Mouse (Mus musculus): Measurements from ENCODE around the gene Ccpg1os. TPM values are rescaled to one million over a fixed set of nuclear protein-coding genes. Genes with fewer than 3 reads are reported as not detected.

Gene Ccpg1os
- total RNA-seq, 2 experiments from 2014 or later = 5.2 to 6.2 TPM

DNA sequence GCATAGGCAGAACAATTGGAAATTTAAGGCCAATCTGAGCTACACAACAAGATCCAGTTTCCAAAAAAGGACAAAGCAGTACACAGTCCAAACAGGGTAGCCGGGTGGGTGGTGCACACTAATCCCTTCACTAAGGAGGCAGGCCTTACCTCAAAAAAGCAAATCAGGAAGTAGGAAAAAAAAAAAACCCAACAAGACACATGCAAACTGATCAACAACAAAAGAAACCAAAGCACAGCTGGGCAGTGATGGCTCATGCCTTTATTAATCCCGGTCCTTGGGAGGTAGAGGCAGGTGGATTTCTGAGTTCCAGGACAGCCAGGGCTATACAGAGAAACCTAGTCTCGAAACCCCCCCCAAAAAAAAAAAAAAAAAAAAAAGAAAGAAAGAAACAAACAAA lies 2.5 kb upstream of the Ccpg1os start:
- DNase-seq (ENCODE audit: low spot score in 2 of 2) = no peak

DNA sequence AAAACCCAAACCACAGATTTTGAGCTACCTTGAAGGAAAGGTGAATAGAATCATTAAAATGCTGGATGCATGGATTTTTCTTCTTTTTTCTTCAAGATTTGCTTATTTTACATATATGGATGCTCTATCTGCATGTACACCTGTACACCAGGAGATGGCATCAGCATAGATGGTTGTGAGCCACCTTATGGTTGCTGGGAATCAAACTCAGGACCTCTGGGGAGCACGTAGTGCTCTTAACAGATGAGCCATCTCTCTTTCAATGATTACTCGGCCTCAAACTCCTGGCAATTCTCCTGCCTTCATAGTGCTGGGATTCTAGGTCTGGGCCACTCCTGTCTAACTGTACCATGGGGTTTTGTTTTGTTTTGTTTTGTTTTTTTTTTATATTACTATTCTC lies 2.1 kb downstream of the Ccpg1os start:
- no peak for DNase-seq (ENCODE audit: low spot score in 2 of 2)

DNA sequence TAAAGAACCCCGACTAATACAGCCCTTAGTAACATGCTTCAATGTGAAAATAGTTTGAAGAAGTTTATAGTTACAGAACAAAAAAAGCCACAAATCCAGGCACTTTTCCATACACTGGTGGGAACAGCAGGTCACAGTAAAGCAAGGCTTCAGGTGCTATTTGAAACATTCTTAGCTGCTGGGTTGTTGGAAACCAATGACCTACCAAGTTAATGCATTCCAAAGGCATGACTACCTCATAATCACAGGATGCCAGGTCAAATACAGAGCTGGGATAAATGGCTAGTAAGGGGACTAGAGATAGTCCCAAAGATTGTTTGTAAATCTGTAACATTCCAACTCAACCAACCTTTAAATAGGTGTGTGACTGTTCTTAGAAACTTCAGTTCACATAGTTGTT lies 9.9 kb downstream of the Ccpg1os start:
- DNase-seq (ENCODE audit: low spot score in 2 of 2) = no peak

DNA sequence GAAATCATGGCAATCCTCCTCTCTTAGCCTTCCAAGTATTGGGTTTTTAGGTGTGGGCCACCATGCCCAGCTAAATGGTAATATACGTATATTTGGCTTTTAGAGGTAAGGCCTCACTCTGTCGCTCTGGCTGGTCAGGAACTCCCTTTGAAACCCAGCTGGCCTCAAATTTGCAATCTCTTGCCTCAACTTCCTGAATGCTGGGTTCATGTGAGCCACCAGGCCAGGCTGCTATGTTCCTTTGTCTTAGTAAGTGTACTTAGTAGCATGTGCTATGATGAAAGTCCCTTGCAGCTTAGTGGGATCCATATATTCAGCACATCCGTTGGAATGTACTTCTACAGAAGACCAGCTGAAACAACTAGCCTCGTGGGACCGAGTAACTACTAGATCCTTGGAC lies 10.4 kb downstream of the Ccpg1os start:
- no peak for DNase-seq (ENCODE audit: low spot score in 2 of 2)

DNA sequence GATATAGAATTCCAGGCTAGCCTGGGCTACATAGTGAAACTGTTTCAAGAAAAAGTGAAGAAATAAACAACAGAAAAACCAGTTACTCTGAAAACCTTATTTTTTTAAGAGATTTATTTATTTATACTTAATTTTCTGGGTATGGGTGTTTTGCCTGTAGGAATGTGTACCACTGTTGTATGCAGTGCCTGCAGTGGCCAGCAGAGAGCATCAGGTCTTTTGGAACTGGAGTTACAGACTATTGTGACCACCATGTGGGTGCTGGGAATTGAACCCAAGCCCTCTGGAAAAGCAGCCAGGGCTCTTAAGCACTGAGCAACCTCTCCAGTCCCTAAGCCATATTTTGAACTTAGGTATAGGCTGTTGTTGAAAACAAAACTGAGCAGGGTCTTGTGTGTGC lies 12.2 kb downstream of the Ccpg1os start:
- DNase-seq (ENCODE audit: low spot score in 2 of 2) = no peak

DNA sequence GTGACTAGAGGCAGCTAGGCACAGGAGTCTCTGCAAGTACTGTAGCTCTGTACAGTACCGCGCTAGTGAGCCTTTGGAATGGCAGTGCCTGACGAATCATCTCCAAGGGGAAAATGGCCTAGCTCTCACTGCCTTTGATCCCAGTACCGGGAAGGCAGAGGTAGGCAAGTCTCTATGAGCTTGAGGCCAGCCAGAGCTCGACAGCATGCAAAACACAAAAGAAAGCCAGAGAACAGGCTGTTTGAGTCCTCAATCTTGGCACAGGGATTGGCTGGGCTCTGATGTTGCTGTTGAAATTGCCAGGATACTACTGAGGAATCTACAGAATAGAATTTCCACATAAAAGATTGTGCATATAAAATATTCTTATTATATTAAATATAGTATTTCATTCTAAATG lies 12.7 kb downstream of the Ccpg1os start:
- no peak for DNase-seq (ENCODE audit: low spot score in 2 of 2)

DNA sequence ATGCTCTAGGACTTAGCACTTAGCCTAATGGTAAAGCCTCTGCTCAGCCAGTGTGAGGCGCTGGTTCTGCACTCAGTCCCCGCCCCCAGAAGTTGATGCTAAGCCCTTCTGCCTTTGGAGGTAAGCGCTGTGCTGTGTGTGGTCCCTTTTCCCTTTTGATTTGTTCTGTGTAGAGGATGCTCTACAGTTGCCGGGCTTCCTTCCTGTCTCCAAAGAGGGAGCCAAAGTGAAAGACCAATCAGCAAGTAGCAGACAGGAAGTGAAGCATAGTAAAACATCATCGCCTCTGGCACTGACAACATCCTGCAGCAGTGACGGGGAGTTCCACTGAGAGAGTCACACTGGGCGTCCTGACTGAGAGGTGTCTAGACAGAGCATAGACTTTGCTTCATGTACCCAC lies 15.3 kb downstream of the Ccpg1os start:
- DNase-seq (ENCODE audit: low spot score in 2 of 2) = no peak

DNA sequence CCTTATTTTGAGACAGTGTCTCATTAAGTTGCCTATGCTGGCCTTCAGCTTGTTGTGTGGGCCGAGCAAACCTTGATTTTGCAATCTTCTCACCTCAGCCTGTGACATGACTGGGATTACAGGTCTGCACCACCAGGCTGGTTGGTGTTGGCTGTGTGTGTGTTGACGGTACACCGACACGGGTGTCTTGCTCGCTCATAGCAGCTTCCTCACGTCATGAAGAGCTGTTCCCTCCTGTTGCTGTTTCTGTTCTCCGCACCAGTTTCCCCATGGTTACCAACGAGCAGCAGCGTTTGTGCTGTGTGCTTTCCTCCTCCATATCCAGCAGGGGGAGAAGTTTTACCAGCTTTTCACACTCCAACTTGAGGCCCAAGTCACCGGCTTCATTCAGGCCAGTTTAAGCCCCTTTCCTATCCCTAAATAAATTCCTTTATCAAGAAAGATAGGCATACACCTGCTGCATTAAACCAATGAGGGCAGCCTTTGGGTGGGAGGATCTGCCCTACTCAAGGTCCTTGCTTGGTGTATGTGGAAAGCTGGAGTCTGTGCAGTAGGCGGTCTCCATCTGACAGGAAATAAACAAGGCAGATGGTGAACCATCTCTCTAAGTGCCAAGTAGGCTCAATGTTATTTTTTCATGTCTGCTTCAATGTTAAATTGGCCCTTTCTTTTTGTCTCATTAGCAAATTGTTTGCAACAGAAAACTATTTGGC lies 16.7 kb downstream of the Ccpg1os start:
- no peak for DNase-seq (ENCODE audit: low spot score in 2 of 2)

DNA sequence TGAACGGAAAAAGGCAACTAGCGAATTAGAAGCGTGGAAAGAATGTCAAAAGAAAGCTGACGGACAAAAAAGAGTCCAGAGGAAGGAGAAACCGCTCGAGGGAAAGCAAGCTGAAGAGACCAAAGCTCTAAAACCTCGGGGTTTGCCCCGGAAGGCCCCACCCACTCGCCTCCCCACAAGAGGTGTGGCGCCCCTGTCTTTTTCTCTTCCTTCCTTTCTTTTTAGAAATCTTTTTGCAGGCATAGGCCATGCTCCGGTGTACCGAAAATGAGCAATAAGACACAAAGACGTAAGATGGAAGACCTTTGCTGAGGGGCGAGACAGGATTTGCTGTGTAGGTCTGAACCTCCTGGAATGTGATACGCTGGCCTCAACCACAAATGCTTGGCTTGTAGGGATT lies 23.2 kb downstream of the Ccpg1os start:
- no peak for DNase-seq (ENCODE audit: low spot score in 2 of 2)

DNA sequence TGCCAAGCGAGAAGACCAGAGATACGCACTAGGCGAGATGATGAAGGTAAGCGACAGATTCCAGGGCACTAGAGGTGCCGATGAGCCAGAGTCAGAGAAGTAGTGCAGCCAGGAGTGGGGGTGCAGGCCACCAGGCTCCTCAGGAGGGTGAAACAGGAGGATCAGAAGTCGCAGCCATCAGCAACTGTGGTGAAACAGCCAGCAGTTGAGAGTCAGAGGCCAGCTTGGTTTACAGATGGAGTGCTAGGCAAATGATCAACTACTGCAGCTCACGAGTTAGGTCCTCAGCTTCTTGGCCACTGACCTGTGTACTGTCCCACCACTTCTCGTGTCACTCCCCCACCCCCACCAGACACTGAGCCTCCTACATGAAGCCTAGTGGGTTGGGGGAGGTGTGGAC lies 23.8 kb downstream of the Ccpg1os start:
- no peak for DNase-seq (ENCODE audit: low spot score in 2 of 2)

DNA sequence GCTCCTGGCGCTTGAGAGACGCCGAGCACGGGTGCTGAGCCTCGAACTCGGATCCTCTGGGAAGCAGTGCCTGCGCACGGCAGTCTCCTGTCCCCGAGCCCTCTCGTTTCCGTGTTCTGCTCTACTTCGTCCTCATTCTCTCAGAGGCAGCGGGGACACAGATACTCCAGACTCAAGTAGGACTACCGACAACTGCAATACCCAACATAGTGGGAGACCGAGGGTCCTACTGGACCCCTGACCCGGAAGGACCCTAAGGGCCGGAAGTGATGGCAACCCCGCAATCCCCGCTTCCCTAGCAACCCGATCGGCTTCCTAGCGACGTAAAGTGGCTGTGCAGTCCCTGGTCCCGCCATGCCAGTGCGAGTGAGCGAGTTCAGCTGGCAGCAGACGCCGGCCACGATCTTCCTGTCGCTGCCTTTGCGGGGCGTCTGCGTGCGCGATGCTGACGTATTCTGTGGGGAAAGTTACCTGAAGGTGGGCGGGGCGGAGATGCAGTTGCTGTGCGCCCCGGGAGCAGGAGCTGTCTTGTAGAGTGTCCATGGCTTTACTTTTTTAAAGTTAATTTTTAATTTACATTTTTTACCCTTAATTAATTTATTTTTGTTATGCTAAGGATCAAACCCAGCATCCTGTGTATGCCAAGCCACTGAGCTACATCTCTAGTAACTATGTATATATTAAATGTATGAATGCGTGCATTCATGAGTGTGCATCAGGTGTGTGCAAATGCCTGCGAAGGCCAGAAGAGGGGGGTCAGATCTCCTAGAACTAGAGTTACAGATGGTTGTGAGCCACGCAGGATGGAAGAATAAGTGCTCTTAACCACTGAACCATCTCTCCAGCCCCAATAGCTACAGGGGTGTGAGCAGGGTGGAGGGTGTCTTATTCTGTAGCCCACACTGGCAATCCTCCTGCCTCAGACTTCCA lies 26.4 kb downstream of the Ccpg1os start, which contains the start of the genes Dyx1c1 and Gm44503:
TSS of gene Dyx1c1 (plus strand) at position 265 of the 930 bp plus-strand sequence.
TSS of gene Gm44503 (plus strand) at position 332 of the 930 bp plus-strand sequence.
- DNase-seq (ENCODE audit: low spot score in 2 of 2) = peak; percentile 35 to 69

DNA sequence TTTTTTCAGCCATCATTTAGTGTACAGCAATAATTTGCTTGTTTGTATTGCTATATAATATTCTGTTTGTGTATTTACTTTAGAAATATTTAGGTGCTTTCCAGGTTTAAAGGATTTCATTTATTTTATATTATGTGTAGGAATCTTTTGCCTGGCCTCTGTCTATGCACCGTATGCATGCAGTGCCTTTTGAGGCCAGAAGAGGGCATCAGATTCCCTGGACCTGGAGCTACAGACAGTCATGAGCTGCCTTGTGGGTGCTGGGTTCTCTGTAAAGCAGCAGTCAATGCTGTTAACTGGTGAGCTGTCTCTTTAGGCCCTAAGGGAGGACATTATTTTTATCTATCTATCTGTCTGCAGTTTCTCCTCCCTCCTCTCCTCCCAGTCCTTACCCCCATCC lies 29.6 kb downstream of the Ccpg1os start:
- no peak for DNase-seq (ENCODE audit: low spot score in 2 of 2)

DNA sequence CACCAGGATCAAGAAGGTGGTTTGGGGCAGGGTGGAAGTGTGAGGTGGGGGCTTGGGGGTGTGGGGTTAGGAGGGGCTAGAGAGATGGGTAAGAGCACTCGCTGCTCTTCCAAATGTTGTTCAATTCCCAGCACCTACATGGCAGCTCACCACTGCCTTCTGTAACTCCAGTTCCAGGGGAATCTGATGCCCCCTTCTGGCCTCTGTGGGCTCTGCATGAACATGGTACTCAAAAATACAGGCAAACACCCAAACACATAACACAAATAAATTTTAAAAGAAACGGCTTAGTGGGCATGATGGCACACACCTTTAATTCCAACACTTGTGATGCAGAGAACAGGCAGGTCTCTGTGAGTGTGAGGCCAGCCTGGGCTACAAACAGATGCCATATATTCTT lies 30.4 kb downstream of the Ccpg1os start:
- no peak for DNase-seq (ENCODE audit: low spot score in 2 of 2)

DNA sequence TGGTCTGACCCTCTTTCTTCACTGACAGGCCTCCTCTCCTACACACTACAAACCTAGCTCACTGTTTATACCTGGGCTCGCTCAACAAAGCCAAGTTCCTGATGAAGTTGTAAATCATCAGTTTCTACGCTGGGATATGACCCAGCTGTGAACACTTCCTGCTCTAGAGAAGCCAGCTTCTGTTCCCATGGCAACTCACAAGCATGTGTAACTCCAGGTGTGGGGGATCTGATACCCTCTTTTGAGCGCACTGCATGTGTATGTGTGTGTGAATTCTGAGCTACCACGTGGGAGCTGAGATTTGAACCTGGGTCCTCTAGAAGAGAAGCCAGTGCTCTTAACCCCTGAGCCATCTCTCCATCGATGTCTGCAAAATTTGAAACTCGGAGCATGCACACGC lies 35.6 kb downstream of the Ccpg1os start:
- DNase-seq (ENCODE audit: low spot score in 2 of 2) = no peak

DNA sequence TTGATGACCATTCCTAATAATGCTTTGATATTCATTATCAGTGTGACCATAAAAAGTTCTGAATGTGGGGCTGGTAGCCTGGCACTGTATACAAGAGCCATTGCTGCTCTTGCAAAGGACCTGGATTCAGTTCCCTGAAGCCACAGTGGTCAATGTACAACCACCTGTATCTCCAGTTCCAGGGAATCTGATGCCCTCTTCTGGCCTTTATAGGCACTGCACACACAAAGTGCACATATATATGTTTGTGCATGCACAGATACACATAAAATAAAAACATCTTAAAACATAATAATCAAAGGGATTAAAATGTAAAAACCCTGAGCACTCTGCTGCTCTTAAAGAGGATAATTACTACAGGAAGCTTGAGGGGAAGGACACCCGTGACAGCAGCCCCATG lies 38.2 kb downstream of the Ccpg1os start:
- no peak for DNase-seq (ENCODE audit: low spot score in 2 of 2)

DNA sequence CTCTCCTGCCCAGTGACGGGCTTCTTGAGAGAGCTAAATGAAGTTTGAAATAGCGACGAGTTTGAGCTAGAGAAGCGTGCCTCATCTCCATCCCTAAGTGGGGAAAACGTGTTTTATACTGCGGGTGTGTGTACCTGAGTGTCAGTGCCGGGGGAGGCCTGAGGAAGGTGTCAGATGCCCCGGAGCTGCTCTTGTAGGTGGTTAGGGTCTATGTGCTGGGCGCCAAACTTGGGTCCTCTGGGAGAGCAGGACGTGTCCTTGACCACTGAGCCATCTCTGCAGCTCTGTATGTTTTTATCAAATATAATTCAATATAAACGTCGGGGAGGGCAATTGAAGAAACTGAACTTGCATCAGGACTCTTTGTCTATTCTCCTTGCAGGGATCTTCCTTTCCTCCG lies 40.9 kb downstream of the Ccpg1os start:
- DNase-seq (ENCODE audit: low spot score in 2 of 2) = no peak

DNA sequence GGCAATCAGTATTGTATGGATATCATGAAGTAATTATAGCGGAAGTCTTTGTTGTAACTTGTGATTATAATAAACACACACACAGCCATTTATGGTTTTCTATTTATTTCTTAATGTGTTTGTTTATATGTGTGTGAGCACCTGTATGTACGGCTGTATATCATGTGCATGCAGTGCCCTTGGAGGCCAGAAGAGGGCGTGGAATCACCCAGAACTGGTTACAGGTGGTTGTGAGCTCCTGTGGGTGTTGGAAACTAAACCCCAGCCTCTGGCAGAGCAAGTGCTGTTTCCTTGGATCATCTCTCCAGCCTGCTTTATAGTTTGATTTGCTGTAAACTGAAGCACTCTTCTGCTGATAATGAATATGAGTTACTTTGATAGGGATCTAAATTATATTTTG lies 41.8 kb downstream of the Ccpg1os start:
- DNase-seq (ENCODE audit: low spot score in 2 of 2) = no peak

DNA sequence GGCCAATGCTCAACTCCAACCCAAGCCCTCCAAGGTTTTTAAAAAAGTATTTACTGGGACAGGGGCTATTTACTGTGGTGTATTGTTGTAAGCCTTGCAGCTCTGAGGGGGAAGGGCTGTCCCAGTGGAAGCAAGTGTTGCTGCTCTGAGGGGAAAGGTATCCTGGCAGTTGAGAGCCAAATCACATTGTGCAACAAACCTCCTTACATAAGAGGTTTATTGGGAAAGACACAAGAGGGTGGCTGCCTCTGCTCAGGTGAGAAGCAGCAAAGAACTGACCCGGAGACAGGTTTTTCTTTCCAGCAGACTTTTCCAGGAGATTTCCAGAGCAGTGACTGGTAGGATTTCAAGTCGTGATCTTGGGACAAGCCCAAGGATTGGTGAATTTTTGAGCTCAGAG lies 48.9 kb downstream of the Ccpg1os start:
- no peak for DNase-seq (ENCODE audit: low spot score in 2 of 2)

DNA sequence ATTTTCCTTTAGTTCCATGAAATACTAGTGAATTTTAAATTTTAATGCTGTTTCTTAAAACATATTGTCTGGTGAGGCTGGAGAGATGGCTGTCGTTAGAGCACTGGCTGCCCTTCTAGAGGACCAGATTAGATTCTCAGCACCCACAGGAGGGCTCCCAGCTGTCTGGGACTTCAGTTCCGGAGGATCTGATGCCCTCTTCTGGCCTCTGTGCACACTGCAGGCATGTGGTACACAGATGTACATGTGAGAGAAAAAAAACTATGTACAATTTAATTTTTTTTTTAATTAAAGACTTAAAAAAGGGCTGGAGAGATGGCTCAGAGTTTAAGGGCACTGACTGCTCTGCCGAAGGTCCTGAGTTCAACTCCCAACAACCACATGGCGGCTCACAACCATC lies 49.9 kb downstream of the Ccpg1os start:
- no peak for DNase-seq (ENCODE audit: low spot score in 2 of 2)

DNA sequence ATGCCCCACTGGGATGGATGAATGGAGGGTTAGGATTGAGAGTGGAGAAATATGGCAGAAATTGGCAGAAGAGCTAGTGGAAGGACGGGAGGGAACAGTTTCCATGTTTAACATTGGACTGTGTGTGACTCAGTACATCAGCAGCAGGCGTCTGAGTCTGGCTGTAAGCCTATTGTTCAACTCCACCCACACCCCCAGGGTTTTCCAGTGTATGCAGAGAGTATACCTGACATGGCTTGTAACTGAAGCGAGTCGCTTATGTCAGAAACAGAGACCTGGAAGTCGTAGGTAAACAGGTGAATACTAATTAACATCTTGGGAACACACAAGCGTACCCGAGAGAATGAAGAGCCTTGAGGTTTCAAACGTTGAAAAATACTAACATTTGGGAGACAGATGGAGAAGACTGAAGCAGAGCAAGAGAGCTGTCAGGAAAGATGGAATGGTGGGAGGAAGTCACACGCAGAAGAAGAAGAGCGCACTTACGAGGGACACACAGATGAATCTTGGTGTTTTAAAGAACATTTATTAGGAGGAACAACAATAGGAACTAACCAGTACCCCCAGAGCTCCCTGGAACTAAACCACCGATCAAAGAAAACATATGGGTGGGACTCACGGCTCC lies 53.9 kb downstream of the Ccpg1os start:
- no peak for DNase-seq (ENCODE audit: low spot score in 2 of 2)
